Mouse (Mus musculus) Patski (cell line): Measurements from ENCODE around the gene Mmp24. TPM values are rescaled to one million over a fixed set of nuclear protein-coding genes. Genes with fewer than 3 reads are reported as not detected.
A peak's percentile ranks its signal among the peaks of the same experiment; 100 is the strongest.
"Not testable (repeated sequence)": the region's sequence is repeated elsewhere in the genome, so short reads cannot be mapped to it uniquely, and the experiment has no call there.

ENCODE experiments used
- ATAC-seq: fragments of 100-300 bp; one replicate; pipeline ENCODE4 v1.8.0; 2021
- CTCF ChIA-PET: fragments of 350-600 bp; sonication (Branson Sonifier 250); formaldehyde crosslinking; loops from one replicate; lab custom pipeline; 2022; ENCODE audit warnings: inconsistent platforms; lab: Charles Lee
- POLR2A ChIA-PET: fragments of 350-600 bp; sonication (Branson Sonifier 250); formaldehyde crosslinking; loops from one replicate; lab custom pipeline; 2022; ENCODE audit warnings: antibody characterized with exemption, inconsistent platforms; lab: Charles Lee
- DNase-seq: peaks from one replicate; pipeline ENCODE4 v3.0.0-alpha.2; 2011; ENCODE audit warnings: low read depth, low spot score
- H3K27me3 ChIP-seq: fragments of 371-371 bp; one replicate; pipeline ENCODE4 v1.5.1; 2021
- CTCF ChIP-seq: fragments of 100-300 bp; IDR thresholded peaks from one replicate; pipeline ENCODE4 v1.5.1; 2021
- in situ Hi-C: fragments of 300-500 bp; cut with MboI; formaldehyde crosslinking; loops from 3 replicates; pipeline ENCODE4 v1.11.1; 2018; ENCODE audit warnings: low pct_unique_long_range_greater_than_20kb, mixed read lengths
- polyA plus RNA-seq: library from polyadenylated mRNA; unstranded; gene quantifications from one replicate; pipeline ENCODE4 v1.2.3, GENCODE M21; 2021

The Mmp24 gene
- polyA plus RNA-seq, 1 experiment from 2014 or later: 0.05 TPM

- ChIA-PET POLR2A (no interaction called here), CTCF (no interaction called here)
- ATAC-seq: no peak
- no peak for TF ChIP-seq CTCF
- H3K27me3 ChIP-seq: no peaks in the 10 kb centered on the region
- in situ Hi-C loops: no loop called here
- DNase-seq: no peak
Observed at GRCm38 (mm10) chr2:155823722-155824121, 48.6 kb downstream of the Mmp24 start.

- in situ Hi-C loops: loop anchor here (25.0 kb wide), 1 partner anchor 311 kb away; the partner anchor contains the start of genes Gm28036, Nfs1 and Romo1
- DNase-seq (no peak), ATAC-seq (peak; percentile 33)
- ChIA-PET POLR2A (no interaction called here), CTCF (no interaction called here)
- no peaks in the 10 kb centered on the region for H3K27me3 ChIP-seq
- no peak for TF ChIP-seq CTCF
Observed at GRCm38 (mm10) chr2:155825904-155826629, 50.9 kb downstream of the Mmp24 start.

DNA sequence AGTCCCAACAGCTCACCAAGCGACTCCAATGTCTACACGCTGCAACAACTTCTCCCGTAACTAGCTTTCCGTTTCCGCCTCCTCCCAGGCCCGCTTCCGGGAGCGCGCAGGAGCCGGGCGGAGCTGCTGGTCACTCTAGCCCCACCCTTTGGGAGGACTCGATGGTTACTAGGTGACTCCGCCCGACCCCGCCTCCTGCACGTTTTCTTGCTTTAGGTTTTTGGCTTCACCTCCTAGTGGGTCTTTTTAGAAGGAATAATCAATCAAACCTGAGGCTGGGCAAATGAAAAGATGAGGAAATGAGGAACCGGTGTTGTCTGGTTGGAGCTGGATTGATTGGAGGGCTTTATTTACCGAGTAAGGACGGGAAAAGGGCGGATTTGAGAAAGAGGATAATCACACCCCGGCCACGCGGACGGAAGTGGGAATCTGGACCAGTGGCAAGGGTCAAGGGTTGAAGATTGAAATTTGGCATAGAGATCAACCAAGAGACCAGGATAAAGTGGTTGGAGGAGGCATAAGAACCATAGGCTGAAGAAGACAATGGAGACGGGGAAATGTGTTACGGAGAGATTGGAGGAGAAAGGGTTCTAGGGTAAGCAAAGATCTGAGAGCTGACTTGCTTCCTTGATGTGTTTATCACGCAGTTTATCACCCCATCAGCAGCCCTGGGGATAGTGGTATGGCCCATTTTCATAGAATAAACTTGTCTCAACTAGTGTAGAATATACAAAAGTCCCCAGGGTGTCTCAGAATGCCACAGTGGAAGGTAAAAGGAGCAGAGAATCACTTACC, 51.7 kb downstream of the Mmp24 start, which contains the start of gene Eif6:
Gene Eif6 (minus strand): TSS at position 296 of the 795 bp plus-strand sequence.
- no peak for DNase-seq
- CTCF ChIA-PET: interaction anchor here (1.1 to 1.4 kb wide), 2 partner anchors 17 to 117 kb away, joined by 3 read pairs; no protein-coding TSS in a partner anchor
- POLR2A ChIA-PET: interaction anchor here (0.6 kb wide), 1 partner anchor 122 kb away, joined by 4 read pairs; no protein-coding TSS in a partner anchor
- no peak for TF ChIP-seq CTCF
- H3K27me3 ChIP-seq: no peaks in the 10 kb centered on the region
- in situ Hi-C loops: loop anchor here (25.0 kb wide), 1 partner anchor 310 kb away; the partner anchor contains the start of genes Gm28036, Nfs1 and Romo1
- ATAC-seq: peak; percentile 78

DNA sequence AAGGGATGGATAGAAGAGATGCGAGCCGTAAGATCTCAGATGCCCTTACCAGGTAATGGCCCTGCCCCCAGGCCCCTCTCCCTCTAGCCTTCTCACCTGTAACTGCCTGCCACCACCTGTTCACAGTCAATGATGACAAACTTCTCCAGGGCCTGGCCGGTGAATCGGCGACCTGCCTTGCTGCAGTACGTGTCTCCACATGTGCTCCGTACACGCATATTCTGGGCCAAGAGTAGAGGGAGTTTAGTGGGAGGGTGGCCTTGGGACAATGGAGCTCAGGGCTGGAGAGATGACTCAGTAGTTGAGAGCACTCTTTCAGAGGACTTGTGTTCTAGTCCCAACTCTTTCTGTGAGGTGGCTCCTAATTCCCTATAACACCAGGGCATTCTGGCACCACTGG, 55.7 kb downstream of the Mmp24 start:
- CTCF ChIA-PET: interaction anchor here (1.4 to 2.4 kb wide), 3 partner anchors 16 to 118 kb away, joined by 3 to 9 read pairs (median 9); no protein-coding TSS in a partner anchor
- ATAC-seq (no peak), DNase-seq (no peak)
- POLR2A ChIA-PET: no interaction called here
- no peak for TF ChIP-seq CTCF
- H3K27me3 ChIP-seq: no peaks in the 10 kb centered on the region
- in situ Hi-C loops: loop anchor here (25.0 kb wide), 1 partner anchor 306 kb away; the partner anchor contains the start of genes Gm28036, Nfs1 and Romo1

DNA sequence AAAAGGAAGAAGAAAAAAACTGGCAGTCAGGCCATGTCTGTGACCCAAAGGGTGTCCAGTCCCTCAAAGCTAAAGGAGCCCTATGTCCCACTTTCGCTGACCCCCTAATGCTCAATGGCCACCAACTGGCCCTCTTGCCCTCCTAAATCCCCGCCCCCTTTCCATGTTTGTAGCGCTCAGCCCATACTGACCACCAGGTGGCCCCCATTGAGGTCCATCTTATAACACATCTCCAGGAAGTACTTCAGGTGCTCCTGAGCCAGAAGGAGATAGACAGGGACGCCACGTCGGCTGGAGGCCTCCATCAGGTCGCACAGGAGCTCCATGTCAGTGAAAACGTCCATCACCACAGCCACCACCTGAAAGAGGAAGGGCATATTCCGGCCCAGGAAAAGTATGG, 56.2 kb downstream of the Mmp24 start:
- DNase-seq: no peak
- in situ Hi-C loops: loop anchor here (25.0 kb wide), 1 partner anchor 306 kb away; the partner anchor contains the start of genes Gm28036, Nfs1 and Romo1
- no peaks in the 10 kb centered on the region for H3K27me3 ChIP-seq
- CTCF ChIA-PET: interaction anchor here (0.8 to 2.4 kb wide), 4 partner anchors 9 to 117 kb away, joined by 3 to 9 read pairs (median 6); no protein-coding TSS in a partner anchor
- ATAC-seq: no peak
- POLR2A ChIA-PET: no interaction called here
- no peak for TF ChIP-seq CTCF

GRCm38 (mm10) chr2:155832087-155832486, 56.9 kb downstream of the Mmp24 start:
- not testable (repeated sequence) for ATAC-seq, H3K27me3 ChIP-seq, DNase-seq
- CTCF ChIA-PET: interaction anchor here (0.8 to 2.5 kb wide), 7 partner anchors 8 to 120 kb away, joined by 3 to 16 read pairs (median 3); partner anchors contain the start of gene Gdf5
- in situ Hi-C loops: loop anchor here (25.0 kb wide), 1 partner anchor 305 kb away; the partner anchor contains the start of genes Gm28036, Nfs1 and Romo1
- POLR2A ChIA-PET: interaction anchor here (1.4 kb wide), 1 partner anchor 109 kb away, joined by 4 read pairs; the partner anchor contains the start of gene Gm15557

GRCm38 (mm10) chr2:155834732-155835131, 59.6 kb downstream of the Mmp24 start, which contains the start of gene Fam83c:
Gene Fam83c, minus strand, starts transcription at chr2:155834854.
- POLR2A ChIA-PET: no interaction called here
- in situ Hi-C loops: loop anchor here (25.0 kb wide), 1 partner anchor 303 kb away; the partner anchor contains the start of genes Gm28036, Nfs1 and Romo1

GRCm38 (mm10) chr2:155837961-155838360, 62.8 kb downstream of the Mmp24 start:
- ChIA-PET POLR2A (interaction anchor here (0.9 kb wide), 1 partner anchor 10 kb away, joined by 3 read pairs; no protein-coding TSS in a partner anchor), CTCF (no interaction called here)
- no peak for ATAC-seq
- DNase-seq: no peak
- in situ Hi-C loops: loop anchor here (25.0 kb wide), 1 partner anchor 299 kb away; the partner anchor contains the start of genes Gm28036, Nfs1 and Romo1
- TF ChIP-seq CTCF: no peak
- H3K27me3 ChIP-seq: no peaks in the 10 kb centered on the region

More at GRCm38 (mm10) chr2:155834732-155835131, 59.6 kb downstream of the Mmp24 start, which contains the start of gene Fam83c:
- H3K27me3 ChIP-seq: no peaks in the 10 kb centered on the region
- no peak for ATAC-seq
- no peak for TF ChIP-seq CTCF
- no peak for DNase-seq
- CTCF ChIA-PET: no interaction called here

DNA sequence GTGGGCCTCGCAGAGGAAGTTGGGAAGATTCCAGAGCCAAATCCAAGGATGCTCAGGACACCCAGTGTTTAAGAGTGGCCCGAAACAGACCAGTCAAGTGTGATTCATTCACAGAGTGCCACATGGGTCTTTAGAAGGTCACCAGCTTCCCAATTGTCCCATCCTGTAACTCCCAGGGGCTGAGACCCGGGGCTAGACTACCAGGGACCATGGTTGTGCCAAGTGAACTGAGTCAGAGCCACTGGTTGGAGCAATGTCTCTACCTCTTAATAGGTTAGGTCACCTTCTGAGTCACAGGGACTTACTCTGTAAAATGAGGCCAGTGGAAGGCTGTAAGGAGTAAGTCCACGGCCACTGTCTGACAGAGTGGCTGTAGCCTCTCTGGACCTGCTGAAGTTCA, 63.8 kb downstream of the Mmp24 start:
- in situ Hi-C loops: loop anchor here (25.0 kb wide), 1 partner anchor 298 kb away; the partner anchor contains the start of genes Gm28036, Nfs1 and Romo1
- ATAC-seq (no peak), DNase-seq (no peak)
- CTCF ChIA-PET: no interaction called here
- POLR2A ChIA-PET: interaction anchor here (0.9 kb wide), 1 partner anchor 9 kb away, joined by 3 read pairs; no protein-coding TSS in a partner anchor
- no peak for TF ChIP-seq CTCF
- H3K27me3 ChIP-seq: no peaks in the 10 kb centered on the region
